Mouse (Mus musculus) midbrain, postnatal 0 days (tissue): ENCODE results near the gene Gm45713. TPM values are rescaled to one million over a fixed set of nuclear protein-coding genes. Genes with fewer than 3 reads are reported as not detected.
"Not testable (repeated sequence)": the region's sequence is repeated elsewhere in the genome, so short reads cannot be mapped to it uniquely, and the experiment has no call there.

Experiments
- ATAC-seq: fragments of 200-750 bp; cut with Nextera tagmentation; 2 replicates; pipeline ENCODE4 v1.8.0; 2017; ENCODE audit warnings: moderate number of reproducible peaks, mild to moderate bottlenecking, moderate TSS enrichment, moderate library complexity; ENCODE audit not compliant: low FRiP score
- DNase-seq: peaks from one replicate; pipeline ENCODE4 v3.0.0-alpha.2; 2015; ENCODE audit warnings: low spot score
- H3K27ac ChIP-seq: fragments of 300-500 bp; sonication (generic); 2 replicates; pipeline ENCODE4 v1.5.1; 2014; ENCODE audit warnings: low read depth, mild to moderate bottlenecking, low read length, mixed read lengths
- H3K27me3 ChIP-seq: fragments of 300-500 bp; sonication (generic); 2 replicates; pipeline ENCODE4 v1.6.1; 2014; ENCODE audit warnings: low read length, control low read depth, mixed read lengths; ENCODE audit not compliant: insufficient read depth
- H3K36me3 ChIP-seq: fragments of 300-500 bp; sonication (generic); 2 replicates; pipeline ENCODE4 v1.6.1; 2014; ENCODE audit warnings: low read length, control low read depth, mixed read lengths; ENCODE audit not compliant: insufficient read depth
- H3K4me1 ChIP-seq: fragments of 300-500 bp; sonication (generic); 2 replicates; pipeline ENCODE4 v1.6.1; 2014; ENCODE audit warnings: mild to moderate bottlenecking, control low read depth, antibody characterized with exemption, low read length, mixed read lengths; ENCODE audit not compliant: insufficient read depth
- H3K4me2 ChIP-seq: fragments of 300-500 bp; sonication (generic); 2 replicates; pipeline ENCODE4 v1.6.1; 2014; ENCODE audit warnings: low read depth, mild to moderate bottlenecking, low read length, mixed read lengths; ENCODE audit not compliant: poor library complexity, severe bottlenecking
- H3K4me3 ChIP-seq: fragments of 300-500 bp; sonication (generic); 2 replicates; pipeline ENCODE4 v1.5.1; 2014; ENCODE audit warnings: low read depth, mild to moderate bottlenecking, low read length, moderate library complexity
- H3K9ac ChIP-seq: fragments of 300-500 bp; sonication (generic); replicated peaks from 2 replicates; pipeline ENCODE4 v1.6.1; 2014; ENCODE audit warnings: mild to moderate bottlenecking, low read length, moderate library complexity, mixed read lengths; ENCODE audit not compliant: poor library complexity, severe bottlenecking
- H3K9me3 ChIP-seq: fragments of 300-500 bp; sonication (generic); 2 replicates; pipeline ENCODE4 v1.6.1; 2016; ENCODE audit warnings: low read length, control low read depth
- CTCF ChIP-seq: IDR thresholded peaks from 2 replicates; pipeline ENCODE4 v1.5.1; 2016; ENCODE audit warnings: antibody characterized with exemption, mild to moderate bottlenecking
- whole genome bisulfite sequencing: fragments of 180-500 bp; shearing (Covaris S2); extraction: QIAGEN DNeasy Blood & Tissue Kit; methylation state at CpG from one replicate; pipeline ENCODE4 v1.1.7; 2014; 5-methylcytosine and 5-hydroxymethylcytosine counted together
- polyA plus RNA-seq: library from polyadenylated mRNA; unstranded; fragments of >200 nt; fragmentation: Nextera tagmentation; extraction: Ambion mirVana; gene quantifications from 2 replicates; pipeline ENCODE4 v1.2.1, GENCODE M21; 2015
- total RNA-seq: library from RNA; depleted of rRNA; stranded (reverse); fragments of >200 nt; gene quantifications from 2 replicates; pipeline ENCODE4 v1.2.3, GENCODE M21; 2014

Gm45713 gene
- total and polyA plus RNA-seq, 2 experiments from 2014 or later: 0.39 to 2.0 TPM

GRCm38 (mm10) chr7:45173772-45174171 is 37.7 kb upstream of the Gm45713 start:
- WGBS: 67% methylated on average over 1 of the region's 1 CpGs
- not testable (repeated sequence) for ATAC-seq, H3K4me3 ChIP-seq, H3K9ac ChIP-seq, H3K4me2 ChIP-seq, DNase-seq, H3K9me3 ChIP-seq, H3K4me1 ChIP-seq, H3K27ac ChIP-seq, H3K36me3 ChIP-seq
- peak; percentile 60 for TF ChIP-seq CTCF
- H3K27me3 ChIP-seq: peaks cover 58% of the 10 kb centered on the region

GRCm38 (mm10) chr7:45172974-45173373 is 36.9 kb upstream of the Gm45713 start:
- WGBS: 69% methylated on average over 7 of the region's 7 CpGs
- Histone ChIP-seq H3K4me1 (peaks cover 8% of the 10 kb centered on the region; the same call in 1 of the 2 replicates), H3K9me3 (no peaks in the 10 kb centered on the region)

GRCm38 (mm10) chr7:45169495-45169894 is 33.5 kb upstream of the Gm45713 start:
- no peak overlapping the region for H3K27ac ChIP-seq
- H3K4me3 ChIP-seq: no peak overlapping the region
- no peaks in the 10 kb centered on the region for H3K9me3 ChIP-seq
- no peak overlapping the region for H3K4me2 ChIP-seq
- peaks cover 4% of the 10 kb centered on the region; the same call in 1 of the 2 replicates for H3K4me1 ChIP-seq
- ATAC-seq: no peak
- 94% methylated on average over 3 of the region's 3 CpGs for WGBS
- peaks cover 56% of the 10 kb centered on the region for H3K27me3 ChIP-seq
- DNase-seq: no peak
- H3K9ac ChIP-seq: no peak overlapping the region
- H3K36me3 ChIP-seq: no peaks in the 10 kb centered on the region
- TF ChIP-seq CTCF: no peak

More at GRCm38 (mm10) chr7:45172974-45173373, 36.9 kb upstream of the Gm45713 start:
- Histone ChIP-seq H3K27ac (no peak overlapping the region), H3K4me3 (no peak overlapping the region), H3K9ac (no peak overlapping the region), H3K27me3 (peaks cover 58% of the 10 kb centered on the region), H3K36me3 (no peaks in the 10 kb centered on the region), H3K4me2 (no peak overlapping the region)
- ATAC-seq: no peak
- DNase-seq: no peak
- peak; percentile 17 for TF ChIP-seq CTCF

- Histone ChIP-seq H3K27me3 (peaks cover 58% of the 10 kb centered on the region), H3K9me3 (no peaks in the 10 kb centered on the region)
- TF ChIP-seq CTCF: no peak
Observed at GRCm38 (mm10) chr7:45168656-45169055, 32.6 kb upstream of the Gm45713 start.

GRCm38 (mm10) chr7:45167761-45168445 is 31.9 kb upstream of the Gm45713 start:
- no peaks in the 10 kb centered on the region for H3K9me3 ChIP-seq
- peaks cover 7% of the 10 kb centered on the region; the same call in 1 of the 2 replicates for H3K4me1 ChIP-seq
- ATAC-seq: no peak
- no peak for DNase-seq
- TF ChIP-seq CTCF: no peak
- no peak overlapping the region for H3K27ac ChIP-seq
- peak overlapping the region; percentile 9; the same call in 1 of the 2 replicates for H3K4me2 ChIP-seq
- no peaks in the 10 kb centered on the region for H3K36me3 ChIP-seq
- H3K9ac ChIP-seq: no peak overlapping the region
- 4% methylated on average over 19 of the region's 19 CpGs for WGBS
- 0 out of 2 replicates have a peak overlapping the region, but pooled peaks have one; percentile 17 for H3K4me3 ChIP-seq
- H3K27me3 ChIP-seq: peaks cover 58% of the 10 kb centered on the region

More at GRCm38 (mm10) chr7:45168656-45169055, 32.6 kb upstream of the Gm45713 start:
- 4% methylated on average over 24 of the region's 24 CpGs for WGBS
- DNase-seq (no peak), ATAC-seq (no peak)
- Histone ChIP-seq H3K4me3 (peak overlapping the region; percentile 17; the same call in 1 of the 2 replicates), H3K27ac (no peak overlapping the region), H3K36me3 (no peaks in the 10 kb centered on the region), H3K9ac (no peak overlapping the region), H3K4me2 (peak overlapping the region; percentile 13; the same call in 1 of the 2 replicates), H3K4me1 (peaks cover 7% of the 10 kb centered on the region; the same call in 1 of the 2 replicates)

- 14% methylated on average over 10 of the region's 10 CpGs for WGBS
- H3K27ac ChIP-seq: no peak overlapping the region
- H3K4me3 ChIP-seq: no peak overlapping the region
- no peak for ATAC-seq
- H3K9ac ChIP-seq: no peak overlapping the region
- peaks cover 12% of the 10 kb centered on the region; the same call in 1 of the 2 replicates for H3K4me1 ChIP-seq
- H3K27me3 ChIP-seq: peaks cover 58% of the 10 kb centered on the region
- no peak for TF ChIP-seq CTCF
- no peak overlapping the region for H3K4me2 ChIP-seq
- no peaks in the 10 kb centered on the region for H3K36me3 ChIP-seq
- no peaks in the 10 kb centered on the region for H3K9me3 ChIP-seq
- DNase-seq: no peak
Observed at GRCm38 (mm10) chr7:45166950-45167401, 30.9 kb upstream of the Gm45713 start.
